Mouse (Mus musculus): ENCODE results near the gene Traf2.

- TF ChIP-seq CTCF (IDR thresholded peaks at IDR 0.05; ENCODE audit: low read depth, low read length) (no peak), POLR2A (IDR thresholded peaks at IDR 0.05; ENCODE audit: borderline replicate concordance, low read depth, low read length) (no peak)
Measured at GRCm38 (mm10) chr2:25492988-25493387, 53.8 kb downstream of the Traf2 start.
